Mouse (Mus musculus) MEL (cell line): ENCODE data around the gene P2ry13.

ENCODE experiments used
- CTCF ChIP-seq, 3 experiments: IDR thresholded peaks in 2 of 3; conservative IDR thresholded peaks in 1 of 3; 2 replicates each; pipeline ENCODE4 v1.5.1; 2011 to 2012; ENCODE audit warnings: low read length in 3 of 3, low read depth in 2 of 3, mild to moderate bottlenecking in 2 of 3, improper control_type of control experiment in 1 of 3, inconsistent platforms in 1 of 3, mixed read lengths in 1 of 3, moderate library complexity in 1 of 3; ENCODE audit not compliant: control insufficient read depth in 1 of 3, insufficient read depth in 1 of 3, poor library complexity in 1 of 3, severe bottlenecking in 1 of 3
- EP300 ChIP-seq, 2 experiments: IDR thresholded peaks; 2 replicates each; pipeline ENCODE4 v1.6.1; 2011; ENCODE audit warnings: improper control_type of control experiment in 2 of 2, low read length in 2 of 2, low read depth in 1 of 2, mild to moderate bottlenecking in 1 of 2
- KAT2A ChIP-seq: conservative IDR thresholded peaks from 2 replicates; pipeline ENCODE4 v1.6.1; 2012; ENCODE audit warnings: low read depth, low read length, improper control_type of control experiment, inconsistent platforms
- NRF1 ChIP-seq: IDR thresholded peaks from 2 replicates; pipeline ENCODE4 v1.6.1; 2014; ENCODE audit warnings: low read depth, mild to moderate bottlenecking, inconsistent platforms, low read length, improper control_type of control experiment, moderate library complexity; ENCODE audit not compliant: poor library complexity, insufficient read depth, severe bottlenecking
- POLR2A ChIP-seq, 2 experiments: IDR thresholded peaks; 2 replicates each; pipeline ENCODE4 v1.6.1; 2011 to 2012; ENCODE audit warnings: low read length in 2 of 2, mild to moderate bottlenecking in 2 of 2, control low read depth in 1 of 2, improper control_type of control experiment in 1 of 2, low read depth in 1 of 2, moderate library complexity in 1 of 2; ENCODE audit not compliant: control insufficient read depth in 1 of 2, insufficient read depth in 1 of 2, poor library complexity in 1 of 2
- TBP ChIP-seq: IDR thresholded peaks from 2 replicates; pipeline ENCODE4 v1.8.0; 2011; ENCODE audit warnings: low read depth, low read length, improper control_type of control experiment
- ZKSCAN1 ChIP-seq: IDR thresholded peaks from 2 replicates; pipeline ENCODE4 v1.6.1; 2012; ENCODE audit warnings: low read depth, mild to moderate bottlenecking, inconsistent platforms, low read length, improper control_type of control experiment, moderate library complexity
- ZMIZ1 ChIP-seq: IDR thresholded peaks from 2 replicates; pipeline ENCODE4 v1.6.1; 2012; ENCODE audit warnings: low read depth, mild to moderate bottlenecking, inconsistent platforms, low read length, improper control_type of control experiment, moderate library complexity

- TF ChIP-seq KAT2A (no peak), TBP (no peak), CTCF (IDR thresholded peaks at IDR 0.05 in 2 of 3, conservative IDR thresholded peaks at IDR 0.05 in 1 of 3; ENCODE audit: control insufficient read depth in 1 of 3, insufficient read depth in 1 of 3, low read depth in 2 of 3, low read length in 3 of 3, poor library complexity in 1 of 3, severe bottlenecking in 1 of 3) (no peak), ZMIZ1 (no peak), NRF1 (no peak), EP300 (IDR thresholded peaks at IDR 0.05; ENCODE audit: low read depth in 1 of 2, low read length in 2 of 2) (0 out of 4 replicates have a peak, but pooled peaks of 1 of the 2 experiments have one; percentile 13), ZKSCAN1 (no peak), POLR2A (IDR thresholded peaks at IDR 0.05; ENCODE audit: control insufficient read depth in 1 of 2, insufficient read depth in 1 of 2, low read depth in 1 of 2, low read length in 2 of 2, poor library complexity in 1 of 2) (no peak)
These were observed 11.6 kb upstream of the P2ry13 start for GRCm38 (mm10) chr3:59222303-59222702.
